Mouse (Mus musculus) lung, postnatal 0 days (tissue): ENCODE data around the gene Cntnap5b.

Experiments
- CTCF ChIP-seq: IDR thresholded peaks from 2 replicates; pipeline ENCODE4 v1.5.1; 2016; ENCODE audit warnings: antibody characterized with exemption, mild to moderate bottlenecking
- EP300 ChIP-seq: IDR thresholded peaks from 2 replicates; pipeline ENCODE4 v1.6.1; 2016; ENCODE audit warnings: antibody characterized with exemption, mild to moderate bottlenecking, control low read depth

- no peak for TF ChIP-seq CTCF
- TF ChIP-seq EP300, result no peak
Measured at GRCm38 (mm10) chr1:100463877-100464276, 691.3 kb downstream of the Cntnap5b start.
